In genomic region chr1:152273430-152273829, GRCm38 (mm10) we compare ENCODE assay signal across 23 mouse cellular contexts.
DNase-seq lines count a peak whose midpoint lies in the region; ATAC-seq and TF ChIP-seq lines count a peak whose summit lies in the region.
"Had no signal": no experiment of that assay in that cellular context is flagged by ENCODE, and none has a peak within 500 bp of the region (broad histone marks: within the 10 kb centered on the region; RNA-seq: fewer than 3 reads in every experiment).

No protein-coding gene starts in this region.

- H3K9me3 ChIP-seq in kidney, embryonic 15.5 days (replicated peaks), result no peaks in the 10 kb centered on the region
- H3K9me3 ChIP-seq in lung, embryonic 14.5 days (ENCODE audit: low read depth, low read length), result no peaks in the 10 kb centered on the region
- no peaks in the 10 kb centered on the region for H3K9me3 ChIP-seq in liver, postnatal 0 days (ENCODE audit: low read length)
- H3K9me3 ChIP-seq: embryonic facial prominence, embryonic 13.5 days; forebrain, embryonic 12.5 days; hindbrain, embryonic 12.5 days; limb, embryonic 12.5 days; midbrain, embryonic 10.5 days; neural tube, embryonic 15.5 days had no signal

- TF ChIP-seq CTCF in lung, embryonic 14.5 days (IDR thresholded peaks at IDR 0.05; ENCODE audit: low read depth), result no peak
- TF ChIP-seq CTCF in liver, postnatal 0 days (IDR thresholded peaks at IDR 0.05; ENCODE audit: low read depth), result no peak

- H3K4me1 ChIP-seq in kidney, embryonic 15.5 days, result no peaks in the 10 kb centered on the region
- no peaks in the 10 kb centered on the region for H3K4me1 ChIP-seq in lung, embryonic 14.5 days (ENCODE audit: insufficient read depth)
- H3K4me1 ChIP-seq in liver, postnatal 0 days (ENCODE audit: insufficient read depth), result peaks cover 7% of the 10 kb centered on the region; the same call in 1 of the 2 replicates
- H3K4me1 ChIP-seq: embryonic facial prominence, embryonic 13.5 days; limb, embryonic 12.5 days; midbrain, embryonic 10.5 days; neural tube, embryonic 15.5 days had no signal

- no peak overlapping the region for H3K4me2 ChIP-seq in kidney, embryonic 15.5 days
- no peak overlapping the region for H3K4me2 ChIP-seq in lung, embryonic 14.5 days
- H3K4me2 ChIP-seq in liver, postnatal 0 days (ENCODE audit: low read depth, low read length), result no peak overlapping the region
- H3K4me2 ChIP-seq: embryonic facial prominence, embryonic 13.5 days; forebrain, embryonic 12.5 days; hindbrain, embryonic 12.5 days; limb, embryonic 12.5 days; neural tube, embryonic 15.5 days had no signal

- H3K9ac ChIP-seq in kidney, embryonic 15.5 days, result no peak overlapping the region
- H3K9ac ChIP-seq in lung, embryonic 14.5 days, result no peak overlapping the region
- no peak overlapping the region for H3K9ac ChIP-seq in liver, postnatal 0 days (replicated peaks)
- H3K9ac ChIP-seq: embryonic facial prominence, embryonic 13.5 days; forebrain, embryonic 12.5 days; hindbrain, embryonic 12.5 days; limb, embryonic 12.5 days; neural tube, embryonic 15.5 days had no signal

- TF ChIP-seq EP300 in liver, postnatal 0 days (IDR thresholded peaks at IDR 0.05; ENCODE audit: low read depth), result peak; percentile 18; the same call in 1 of the 2 replicates

- no peaks in the 10 kb centered on the region for H3K27me3 ChIP-seq in kidney, embryonic 15.5 days
- no peaks in the 10 kb centered on the region for H3K27me3 ChIP-seq in lung, embryonic 14.5 days (ENCODE audit: insufficient read depth, low read length)
- no peaks in the 10 kb centered on the region for H3K27me3 ChIP-seq in liver, postnatal 0 days (ENCODE audit: insufficient read depth, low read length)
- H3K27me3 ChIP-seq: embryonic facial prominence, embryonic 13.5 days; forebrain, embryonic 12.5 days; hindbrain, embryonic 12.5 days; limb, embryonic 12.5 days; neural tube, embryonic 15.5 days had no signal

- peak; percentile 14 to 64 for DNase-seq in adrenal gland, adult (ENCODE audit: inconsistent age in 2 of 2, low spot score in 1 of 2)
- DNase-seq in adrenal gland, adult 18-20 months (ENCODE audit: low spot score in 2 of 2), result no peak
- DNase-seq in kidney, adult 8-10 months, result peak; percentile 14 to 33
- peak; percentile 21 for DNase-seq in lung, embryonic 14.5 days
- no peak for DNase-seq in lung, postnatal 4 days
- DNase-seq in liver, postnatal 0 days, result no peak
- DNase-seq in embryo, embryonic 11 days, result no peak
- DNase-seq: cerebellum, adult 2 months; cerebellum, postnatal 25 days; gastrocnemius, postnatal 25 days; heart, adult 2 months; lung, adult 18-20 months; right cerebral cortex, adult 18-20 months; thymus, adult 2 months had no signal

- no peak for ATAC-seq in kidney, embryonic 15.5 days (replicated peaks; ENCODE audit: low FRiP score)
- no peak for ATAC-seq in lung, embryonic 14.5 days (ENCODE audit: insufficient read depth)
- peak; percentile 80 for ATAC-seq in liver, postnatal 0 days
- ATAC-seq: intestine, postnatal 0 days had no signal

- no peak overlapping the region for H3K4me3 ChIP-seq in kidney, embryonic 15.5 days (replicated peaks)
- H3K4me3 ChIP-seq in lung, embryonic 14.5 days (ENCODE audit: low read depth, low read length), result no peak overlapping the region
- H3K4me3 ChIP-seq in liver, postnatal 0 days (ENCODE audit: low read depth, low read length), result no peak overlapping the region
- H3K4me3 ChIP-seq: embryonic facial prominence, embryonic 13.5 days; erythroblast, embryonic 14.5 days; forebrain, embryonic 12.5 days; heart, adult 2 months; hindbrain, embryonic 12.5 days; limb, embryonic 12.5 days; midbrain, embryonic 10.5 days; neural tube, embryonic 15.5 days had no signal

- H3K27ac ChIP-seq in kidney, embryonic 15.5 days, result no peak overlapping the region
- H3K27ac ChIP-seq in lung, embryonic 14.5 days (ENCODE audit: low read depth), result no peak overlapping the region
- no peak overlapping the region; the same call in 1 of the 2 replicates for H3K27ac ChIP-seq in liver, postnatal 0 days (ENCODE audit: low read depth)
- H3K27ac ChIP-seq: embryonic facial prominence, embryonic 13.5 days; forebrain, embryonic 12.5 days; heart, adult 2 months; hindbrain, embryonic 12.5 days; limb, embryonic 12.5 days; midbrain, embryonic 10.5 days; neural tube, embryonic 15.5 days had no signal

- WGBS in kidney, embryonic 15.5 days, result 60% methylated on average over 1 of the region's 1 CpGs
- 43% methylated on average over 1 of the region's 1 CpGs for WGBS in lung, embryonic 14.5 days
- 57% methylated on average over 1 of the region's 1 CpGs for WGBS in liver, postnatal 0 days (ENCODE audit: insufficient replicate concordance)

- H3K36me3 ChIP-seq in kidney, embryonic 15.5 days, result no peaks in the 10 kb centered on the region
- H3K36me3 ChIP-seq in lung, embryonic 14.5 days (ENCODE audit: insufficient read depth), result no peaks in the 10 kb centered on the region
- no peaks in the 10 kb centered on the region for H3K36me3 ChIP-seq in liver, postnatal 0 days (replicated peaks; ENCODE audit: insufficient read depth, low read length)
- H3K36me3 ChIP-seq: embryonic facial prominence, embryonic 13.5 days; forebrain, embryonic 12.5 days; hindbrain, embryonic 12.5 days; limb, embryonic 12.5 days; midbrain, embryonic 10.5 days; neural tube, embryonic 15.5 days had no signal

Comparison
In these comparisons a context has a peak if more than half of its experiments do, and no peak if none do; other contexts are left out.
1. DNase-seq: peak in adrenal gland, adult (2 of 2), kidney, adult 8-10 months (2 of 2) and lung, embryonic 14.5 days (single experiment); none in adrenal gland, adult 18-20 months (0 of 2), lung, postnatal 4 days (0 of 2), liver, postnatal 0 days (single experiment) and embryo, embryonic 11 days (single experiment).